Mouse (Mus musculus) MEL (cell line): ENCODE measurements at regions not wholly inside any gene's neighbourhood (a gene's known extent, or its start where the extent isn't known, plus 50 kb on each side); places are given as distances from the start of the nearest gene placed in this dataset.

Experiments used
- DNase-seq: peaks from one replicate; pipeline ENCODE4 v3.0.0; 2011; ENCODE audit warnings: low read depth, low spot score
- H3K27ac ChIP-seq: 2 replicates; pipeline ENCODE4 v1.5.1; 2012; ENCODE audit warnings: low read depth, mild to moderate bottlenecking, control low read depth, low read length, moderate library complexity; ENCODE audit not compliant: control insufficient read depth
- H3K27me3 ChIP-seq, 2 experiments: fragments of 150-350 bp in 1 of 2; sonication (generic) in 1 of 2; 2 replicates each; pipeline ENCODE4 v1.6.1; 2012; ENCODE audit warnings: low read length in 2 of 2, mild to moderate bottlenecking in 2 of 2, improper control_type of control experiment in 1 of 2, moderate library complexity in 1 of 2; ENCODE audit not compliant: insufficient read depth in 2 of 2, control insufficient read depth in 1 of 2
- H3K36me3 ChIP-seq, 2 experiments: 2 replicates each; pipeline ENCODE4 v1.6.1; 2012 to 2014; ENCODE audit warnings: low read length in 2 of 2, improper control_type of control experiment in 1 of 2, inconsistent platforms in 1 of 2, mild to moderate bottlenecking in 1 of 2; ENCODE audit not compliant: insufficient read depth in 2 of 2, control insufficient read depth in 1 of 2
- H3K4me1 ChIP-seq, 2 experiments: fragments of 150-350 bp in 1 of 2; sonication (generic) in 1 of 2; 2 replicates each; pipeline ENCODE4 v1.6.1; 2012; ENCODE audit warnings: low read length in 2 of 2, improper control_type of control experiment in 1 of 2, mild to moderate bottlenecking in 1 of 2; ENCODE audit not compliant: insufficient read depth in 2 of 2, control insufficient read depth in 1 of 2
- H3K4me3 ChIP-seq, 2 experiments: fragments of 150-350 bp in 1 of 2; sonication (generic) in 1 of 2; 2 replicates each; pipeline ENCODE4 v1.5.1; 2012; ENCODE audit warnings: low read depth in 2 of 2, low read length in 2 of 2, mild to moderate bottlenecking in 2 of 2, moderate library complexity in 2 of 2, control low read depth in 1 of 2, improper control_type of control experiment in 1 of 2; ENCODE audit not compliant: control insufficient read depth in 1 of 2, insufficient read depth in 1 of 2
- H3K79me2 ChIP-seq: 2 replicates; pipeline ENCODE4 v1.6.1; 2012; ENCODE audit warnings: mild to moderate bottlenecking, low read length, moderate library complexity; ENCODE audit not compliant: control insufficient read depth, poor library complexity, insufficient read depth
- H3K9ac ChIP-seq: 2 replicates; pipeline ENCODE4 v1.6.1; 2012; ENCODE audit warnings: low read depth, mild to moderate bottlenecking, control low read depth, low read length, moderate library complexity; ENCODE audit not compliant: control insufficient read depth, poor library complexity, severe bottlenecking
- H3K9me3 ChIP-seq: fragments of 150-350 bp; sonication (generic); replicated peaks from 2 replicates; pipeline ENCODE4 v1.6.1; 2012; ENCODE audit warnings: mild to moderate bottlenecking, low read length, improper control_type of control experiment, moderate library complexity; ENCODE audit not compliant: insufficient read depth
- BHLHE40 ChIP-seq: IDR thresholded peaks from 2 replicates; pipeline ENCODE4 v1.6.1; 2012; ENCODE audit warnings: low read depth, mild to moderate bottlenecking, inconsistent platforms, low read length, improper control_type of control experiment, borderline replicate concordance
- CTCF ChIP-seq, 3 experiments: IDR thresholded peaks in 2 of 3; conservative IDR thresholded peaks in 1 of 3; 2 replicates each; pipeline ENCODE4 v1.5.1; 2011 to 2012; ENCODE audit warnings: low read length in 3 of 3, low read depth in 2 of 3, mild to moderate bottlenecking in 2 of 3, improper control_type of control experiment in 1 of 3, inconsistent platforms in 1 of 3, mixed read lengths in 1 of 3, moderate library complexity in 1 of 3; ENCODE audit not compliant: control insufficient read depth in 1 of 3, insufficient read depth in 1 of 3, poor library complexity in 1 of 3, severe bottlenecking in 1 of 3
- GABPA ChIP-seq: IDR thresholded peaks from 2 replicates; pipeline ENCODE4 v1.6.1; 2012; ENCODE audit warnings: low read depth, mild to moderate bottlenecking, inconsistent platforms, low read length, improper control_type of control experiment, moderate library complexity
- HCFC1 ChIP-seq: IDR thresholded peaks from 2 replicates; pipeline ENCODE4 v1.6.1; 2012; ENCODE audit warnings: low read depth, mild to moderate bottlenecking, inconsistent platforms, low read length, improper control_type of control experiment, moderate library complexity
- MAFK ChIP-seq: IDR thresholded peaks from 2 replicates; pipeline ENCODE4 v1.6.1; 2011; ENCODE audit warnings: low read depth, mild to moderate bottlenecking, low read length, improper control_type of control experiment, borderline replicate concordance
- MAZ ChIP-seq: IDR thresholded peaks from 2 replicates; pipeline ENCODE4 v1.6.1; 2012; ENCODE audit warnings: low read depth, mild to moderate bottlenecking, inconsistent platforms, low read length, improper control_type of control experiment
- SIN3A ChIP-seq: IDR thresholded peaks from 2 replicates; pipeline ENCODE4 v1.6.1; 2012; ENCODE audit warnings: low read length, improper control_type of control experiment, inconsistent platforms
- TAL1 ChIP-seq: IDR thresholded peaks from 2 replicates; pipeline ENCODE4 v1.6.1; 2012; ENCODE audit warnings: mild to moderate bottlenecking, inconsistent platforms, low read length, moderate library complexity, mixed read lengths
- TCF12 ChIP-seq: IDR thresholded peaks from 2 replicates; pipeline ENCODE4 v1.6.1; 2014; ENCODE audit warnings: low read depth, mild to moderate bottlenecking, inconsistent platforms, low read length, improper control_type of control experiment, moderate library complexity
- USF1 ChIP-seq: IDR thresholded peaks from 2 replicates; pipeline ENCODE4 v1.6.1; 2014; ENCODE audit warnings: low read depth, mild to moderate bottlenecking, inconsistent platforms, low read length, improper control_type of control experiment, moderate library complexity
- ZMIZ1 ChIP-seq: IDR thresholded peaks from 2 replicates; pipeline ENCODE4 v1.6.1; 2012; ENCODE audit warnings: low read depth, mild to moderate bottlenecking, inconsistent platforms, low read length, improper control_type of control experiment, moderate library complexity

GRCm38 (mm10) chr9:68486646-68487045 lies 166.9 kb upstream of the Rora start:
- H3K27ac ChIP-seq, result no peak overlapping the region
- H3K4me3 ChIP-seq, result no peak overlapping the region
- H3K9ac ChIP-seq, result no peak overlapping the region
- DNase-seq, result no peak
- H3K79me2 ChIP-seq, result no peaks in the 10 kb centered on the region
- H3K9me3 ChIP-seq, result no peaks in the 10 kb centered on the region
- no peaks in the 10 kb centered on the region for H3K27me3 ChIP-seq
- H3K4me1 ChIP-seq, result no peaks in the 10 kb centered on the region
- TF ChIP-seq GABPA (no peak), SIN3A (no peak), ZMIZ1 (no peak), TCF12 (no peak), TAL1 (no peak), HCFC1 (no peak)
- no peaks in the 10 kb centered on the region for H3K36me3 ChIP-seq

DNA sequence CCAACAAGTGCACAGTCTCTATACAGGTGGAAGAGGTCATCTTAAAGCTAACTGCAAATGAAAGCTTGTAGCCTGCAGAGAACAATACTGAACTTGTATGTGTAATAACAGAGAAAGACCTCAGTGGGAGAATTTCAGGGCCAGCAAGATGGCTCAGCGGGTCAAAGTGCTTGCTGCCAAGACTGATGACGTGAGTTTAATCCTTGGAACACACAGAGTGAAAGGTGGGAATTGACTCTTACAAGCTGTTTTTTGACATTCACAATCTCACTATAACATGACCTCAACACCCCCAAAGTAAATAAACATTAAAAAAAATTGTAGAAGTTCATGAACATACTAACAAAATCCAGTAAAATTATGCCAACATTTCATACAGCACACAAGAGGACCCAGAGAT lies 162.4 kb upstream of the Rora start:
- Histone ChIP-seq H3K4me3 (no peak overlapping the region), H3K9ac (no peak overlapping the region), H3K27ac (no peak overlapping the region), H3K36me3 (no peaks in the 10 kb centered on the region), H3K4me1 (no peaks in the 10 kb centered on the region), H3K9me3 (no peaks in the 10 kb centered on the region), H3K79me2 (no peaks in the 10 kb centered on the region), H3K27me3 (no peaks in the 10 kb centered on the region)
- TF ChIP-seq ZMIZ1 (no peak), BHLHE40 (no peak), USF1 (no peak), CTCF (IDR thresholded peaks at IDR 0.05 in 2 of 3, conservative IDR thresholded peaks at IDR 0.05 in 1 of 3; ENCODE audit: control insufficient read depth in 1 of 3, insufficient read depth in 1 of 3, low read depth in 2 of 3, low read length in 3 of 3, poor library complexity in 1 of 3, severe bottlenecking in 1 of 3) (no peak), GABPA (no peak)
- no peak for DNase-seq

DNA sequence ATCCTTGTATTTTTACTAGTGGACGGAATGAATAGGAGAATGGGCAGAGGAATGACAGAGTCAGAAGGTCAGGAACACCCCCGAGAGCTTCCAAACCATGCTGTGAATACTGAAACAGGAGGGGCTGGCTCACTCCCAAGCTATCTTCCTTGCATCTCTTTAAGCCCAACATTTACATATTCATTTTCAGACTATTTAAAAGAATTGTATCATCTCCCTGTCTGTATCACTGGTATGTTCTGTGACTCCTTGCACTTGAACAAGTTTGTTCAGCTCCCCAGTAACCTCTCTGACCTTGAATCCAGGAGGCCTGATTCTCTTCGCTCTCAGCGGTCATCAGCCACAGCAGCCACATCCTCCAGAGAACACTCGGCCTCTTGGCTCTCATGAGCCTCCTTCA lies 132.4 kb upstream of the Rora start:
- Histone ChIP-seq H3K9me3 (no peaks in the 10 kb centered on the region), H3K27ac (no peak overlapping the region), H3K4me3 (no peak overlapping the region), H3K36me3 (no peaks in the 10 kb centered on the region), H3K79me2 (no peaks in the 10 kb centered on the region), H3K4me1 (no peaks in the 10 kb centered on the region), H3K27me3 (no peaks in the 10 kb centered on the region), H3K9ac (no peak overlapping the region)
- no peak for DNase-seq
- TF ChIP-seq MAZ (no peak), MAFK (no peak)
